Mouse (Mus musculus): Measurements from ENCODE around the gene Pm20d1. TPM values are rescaled to one million over a fixed set of nuclear protein-coding genes. Genes with fewer than 3 reads are reported as not detected.

Gene Pm20d1
- polyA plus RNA-seq (2014; fragmentation: Nextera tagmentation; extraction: Ambion mirVana), result 1.1 and 2.1 TPM in 2 replicates

DNA sequence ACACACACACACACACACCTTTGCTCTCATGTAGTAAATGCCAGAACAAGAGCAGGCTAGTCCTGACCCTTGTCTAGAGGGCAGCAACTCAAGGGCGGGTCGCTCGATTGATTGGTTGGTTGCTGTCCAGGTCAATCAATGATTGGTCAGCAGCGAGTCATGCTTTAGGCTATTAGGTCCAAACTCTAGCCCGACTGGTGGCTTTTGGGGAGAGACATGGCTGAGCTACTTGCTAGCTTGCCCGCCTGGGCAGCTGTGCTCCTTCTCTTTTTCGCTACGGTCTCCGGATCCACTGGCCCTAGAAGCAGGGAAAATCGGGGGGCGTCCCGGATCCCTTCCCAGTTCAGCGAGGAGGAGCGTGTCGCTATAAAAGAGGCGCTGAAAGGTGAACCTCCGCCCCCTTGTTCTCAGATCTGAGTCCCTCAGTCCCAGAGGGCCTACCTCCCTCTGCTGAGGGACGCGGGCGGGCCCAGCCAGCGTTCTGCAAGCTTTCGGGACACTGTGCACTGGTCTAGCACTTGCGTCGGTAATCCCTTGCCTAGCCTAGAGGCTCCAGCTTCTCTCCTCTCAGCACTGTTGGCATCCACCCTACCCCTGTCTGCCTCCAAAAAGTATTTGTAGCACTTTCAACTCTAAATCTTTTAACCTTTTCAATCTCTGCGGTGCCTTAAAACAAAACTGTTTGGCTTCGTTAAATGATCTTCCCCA is at the start of gene Pm20d1:
Pm20d1 (plus strand) TSS at position 180 of the 708 bp plus-strand sequence.
- peak within 1 kb of the TSS; percentile 50 for H3K4me2 ChIP-seq (replicated peaks; ENCODE audit: low read depth, low read length)
- H3K36me3 ChIP-seq (ENCODE audit: control insufficient read depth, insufficient read depth, low read length), result no peaks in the 10 kb centered on the region
- peak within 1 kb of the TSS; percentile 30 for H3K4me3 ChIP-seq (ENCODE audit: low read length)
- H3K9me3 ChIP-seq (ENCODE audit: control insufficient read depth, low read length), result no peaks in the 10 kb centered on the region
- H3K27ac ChIP-seq (ENCODE audit: low read depth, low read length), result no peak within 1 kb of the TSS
- H3K27me3 ChIP-seq (ENCODE audit: control insufficient read depth, insufficient read depth, low read length), result no peaks in the 10 kb centered on the region; the same call in 1 of the 2 replicates
- H3K9ac ChIP-seq (ENCODE audit: low read depth, low read length), result peak within 1 kb of the TSS; percentile 42
- no peaks in the 10 kb centered on the region for H3K4me1 ChIP-seq (ENCODE audit: control insufficient read depth, insufficient read depth, low read length)
- 6% methylated on average over 26 of the region's 26 CpGs for WGBS
- peak; percentile 84 for ATAC-seq (ENCODE audit: low FRiP score, low TSS enrichment)

DNA sequence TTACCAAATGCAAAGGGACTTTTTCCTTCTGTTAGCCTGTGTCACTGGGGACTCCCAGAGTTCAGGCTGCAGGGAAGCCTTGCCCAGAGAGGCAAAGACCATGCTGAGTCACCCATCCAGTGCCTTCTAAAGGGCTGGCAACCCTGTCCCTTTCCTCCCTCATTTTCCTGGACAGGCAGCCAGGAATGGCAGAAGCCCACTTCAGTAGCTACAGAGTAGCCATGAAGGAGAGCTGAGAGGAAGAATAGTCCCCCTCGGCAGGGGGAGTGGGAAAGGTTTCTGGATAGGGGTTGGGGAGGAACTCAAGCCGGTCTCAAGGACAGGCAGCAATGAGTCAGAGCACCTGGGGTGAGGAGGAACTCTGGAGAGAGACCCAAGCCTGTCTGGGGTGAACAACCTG is 49.4 kb upstream of the Pm20d1 start:
- no peak overlapping the region for H3K27ac ChIP-seq (ENCODE audit: low read depth, low read length)
- H3K9me3 ChIP-seq (ENCODE audit: control insufficient read depth, low read length), result no peaks in the 10 kb centered on the region
- H3K36me3 ChIP-seq (ENCODE audit: control insufficient read depth, insufficient read depth, low read length), result no peaks in the 10 kb centered on the region
- no peaks in the 10 kb centered on the region for H3K27me3 ChIP-seq (ENCODE audit: control insufficient read depth, insufficient read depth, low read length)
- H3K4me2 ChIP-seq (replicated peaks; ENCODE audit: low read depth, low read length), result no peak overlapping the region
- 54% methylated on average over 2 of the region's 2 CpGs for WGBS
- H3K9ac ChIP-seq (ENCODE audit: low read depth, low read length), result no peak overlapping the region
- ATAC-seq (ENCODE audit: low FRiP score, low TSS enrichment), result no peak
- no peaks in the 10 kb centered on the region for H3K4me1 ChIP-seq (ENCODE audit: control insufficient read depth, insufficient read depth, low read length)
- H3K4me3 ChIP-seq (ENCODE audit: low read length), result no peak overlapping the region

DNA sequence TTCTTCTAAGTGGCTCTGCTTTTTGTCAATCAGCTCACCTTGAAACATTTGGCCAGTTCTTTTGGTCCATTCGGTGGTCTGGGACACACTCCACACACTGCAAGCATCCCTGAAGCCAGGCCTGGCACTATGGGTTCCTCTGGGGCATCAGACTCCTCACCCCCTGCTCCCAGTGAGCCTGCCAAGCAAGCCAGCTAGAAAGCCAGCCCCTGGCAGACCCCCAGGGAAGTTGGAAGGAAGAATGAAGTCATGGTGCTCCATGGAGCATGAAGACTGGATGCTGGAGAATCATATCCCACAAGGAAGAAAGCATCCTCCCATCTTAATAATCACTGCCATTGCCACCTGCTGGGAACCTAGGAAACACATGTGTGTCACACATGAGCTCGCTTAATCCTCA is 48.5 kb upstream of the Pm20d1 start:
- Histone ChIP-seq H3K4me1 (ENCODE audit: control insufficient read depth, insufficient read depth, low read length) (no peaks in the 10 kb centered on the region), H3K27ac (ENCODE audit: low read depth, low read length) (no peak overlapping the region), H3K4me2 (replicated peaks; ENCODE audit: low read depth, low read length) (no peak overlapping the region), H3K36me3 (ENCODE audit: control insufficient read depth, insufficient read depth, low read length) (no peaks in the 10 kb centered on the region), H3K27me3 (ENCODE audit: control insufficient read depth, insufficient read depth, low read length) (no peaks in the 10 kb centered on the region), H3K9ac (ENCODE audit: low read depth, low read length) (no peak overlapping the region), H3K4me3 (ENCODE audit: low read length) (no peak overlapping the region), H3K9me3 (ENCODE audit: control insufficient read depth, low read length) (no peaks in the 10 kb centered on the region)
- ATAC-seq (ENCODE audit: low FRiP score, low TSS enrichment), result no peak
- 80% methylated on average over 2 of the region's 2 CpGs for WGBS

DNA sequence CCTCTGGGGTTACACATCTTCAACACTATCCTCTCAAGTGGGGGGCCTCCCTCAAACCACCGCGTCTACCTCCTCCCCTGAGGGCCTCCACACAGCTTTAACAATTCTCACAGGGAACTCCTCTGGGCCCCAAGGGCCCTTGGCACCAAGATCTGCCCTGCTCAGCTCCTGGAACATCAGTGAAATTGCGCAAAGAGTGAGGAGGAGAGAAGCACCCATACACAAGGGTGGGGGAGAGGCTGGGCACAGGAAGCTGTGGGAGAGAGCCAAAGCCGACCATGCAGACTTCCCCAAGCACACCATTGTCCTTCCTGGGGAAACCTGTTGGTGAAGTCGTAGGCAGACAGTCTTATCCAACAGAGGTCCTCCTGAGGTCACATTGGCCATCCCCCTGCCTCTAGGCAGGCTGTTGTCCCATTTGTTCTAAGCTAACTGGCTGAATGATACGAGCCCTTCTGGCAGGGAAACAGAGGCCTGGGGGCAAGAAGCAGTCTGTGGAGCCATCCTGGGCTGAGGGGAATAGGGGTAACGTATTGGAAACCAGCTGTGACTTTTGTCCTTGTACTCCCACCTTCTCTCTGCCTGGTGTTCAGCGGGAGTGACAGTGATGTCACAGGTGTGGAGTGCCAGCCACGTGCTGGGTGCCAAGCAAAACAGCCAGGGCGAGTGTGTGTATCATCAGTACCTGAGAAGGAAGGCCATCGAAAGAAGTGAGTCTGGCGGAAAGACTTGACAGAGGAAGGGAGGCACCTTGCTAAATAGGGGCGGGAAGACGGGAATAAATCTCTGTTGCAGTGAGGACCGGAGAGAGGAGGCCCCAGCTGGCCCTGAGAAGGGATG is 47.3 kb upstream of the Pm20d1 start:
- no peak for ATAC-seq (ENCODE audit: low FRiP score, low TSS enrichment)
- H3K9me3 ChIP-seq (ENCODE audit: control insufficient read depth, low read length), result no peaks in the 10 kb centered on the region
- H3K4me2 ChIP-seq (replicated peaks; ENCODE audit: low read depth, low read length), result no peak overlapping the region
- no peaks in the 10 kb centered on the region for H3K27me3 ChIP-seq (ENCODE audit: control insufficient read depth, insufficient read depth, low read length)
- H3K27ac ChIP-seq (ENCODE audit: low read depth, low read length), result no peak overlapping the region
- H3K9ac ChIP-seq (ENCODE audit: low read depth, low read length), result no peak overlapping the region
- H3K4me1 ChIP-seq (ENCODE audit: control insufficient read depth, insufficient read depth, low read length), result no peaks in the 10 kb centered on the region
- H3K36me3 ChIP-seq (ENCODE audit: control insufficient read depth, insufficient read depth, low read length), result no peaks in the 10 kb centered on the region
- H3K4me3 ChIP-seq (ENCODE audit: low read length), result no peak overlapping the region
- WGBS, result 72% methylated on average over 15 of the region's 15 CpGs

DNA sequence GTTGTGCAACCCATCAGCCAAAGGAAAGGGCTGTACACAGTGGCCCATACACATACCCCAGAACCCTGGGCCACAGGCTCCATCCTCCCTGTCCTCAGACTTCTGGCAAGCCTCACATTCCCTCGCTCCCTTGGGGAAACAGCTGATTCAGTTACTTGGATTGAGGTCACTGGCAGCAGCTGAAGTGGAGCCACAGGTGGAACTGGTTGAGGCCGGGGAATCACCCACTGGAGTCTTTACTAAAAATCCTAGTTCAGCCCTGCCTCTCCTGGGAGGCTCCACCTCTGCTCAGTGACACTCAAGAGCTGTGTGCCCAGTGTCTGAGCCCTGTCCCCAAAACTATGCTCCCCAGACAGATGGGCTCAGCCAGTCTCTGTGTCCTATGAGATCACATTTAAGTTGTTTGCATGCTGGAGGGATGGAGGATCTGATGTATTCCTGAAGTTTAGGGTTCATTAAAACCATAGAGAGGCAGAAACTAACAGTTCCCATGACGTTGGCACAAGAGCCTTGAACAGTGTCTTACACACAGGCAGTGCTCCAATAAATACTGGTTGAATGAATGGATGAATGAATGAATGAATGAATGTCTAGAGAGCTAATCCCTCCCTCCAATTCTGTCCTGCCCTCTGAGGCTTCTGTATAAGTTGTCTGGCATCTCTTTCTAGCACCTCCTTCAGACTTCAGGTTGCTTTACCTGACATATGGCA is 45.8 kb upstream of the Pm20d1 start:
- Histone ChIP-seq H3K9me3 (ENCODE audit: control insufficient read depth, low read length) (no peaks in the 10 kb centered on the region), H3K27ac (ENCODE audit: low read depth, low read length) (no peak overlapping the region), H3K36me3 (ENCODE audit: control insufficient read depth, insufficient read depth, low read length) (no peaks in the 10 kb centered on the region), H3K27me3 (ENCODE audit: control insufficient read depth, insufficient read depth, low read length) (no peaks in the 10 kb centered on the region), H3K4me3 (ENCODE audit: low read length) (no peak overlapping the region), H3K4me2 (replicated peaks; ENCODE audit: low read depth, low read length) (no peak overlapping the region), H3K4me1 (ENCODE audit: control insufficient read depth, insufficient read depth, low read length) (no peaks in the 10 kb centered on the region), H3K9ac (ENCODE audit: low read depth, low read length) (no peak overlapping the region)
- no peak for ATAC-seq (ENCODE audit: low FRiP score, low TSS enrichment)
- WGBS, result 83% methylated on average over 3 of the region's 3 CpGs

DNA sequence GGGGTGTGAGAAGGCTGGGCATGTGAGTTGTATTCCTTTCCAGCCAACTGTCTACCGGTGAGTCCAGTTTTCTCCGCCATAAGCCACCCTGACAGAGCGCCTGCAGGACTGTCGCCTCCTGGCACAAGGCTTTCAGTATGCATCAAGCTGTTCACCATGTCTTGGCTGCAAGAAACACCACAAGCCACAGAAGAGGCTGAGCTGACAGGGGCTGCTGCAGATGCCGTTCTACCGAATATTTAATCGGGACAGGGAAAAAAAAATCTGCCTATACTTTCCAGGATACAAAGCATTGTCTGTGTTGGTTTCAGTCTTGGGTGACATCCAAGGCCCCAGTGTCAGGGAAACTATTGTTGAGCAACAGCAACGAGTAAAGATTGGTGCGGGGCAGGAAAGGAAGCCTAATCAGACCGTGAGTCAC is 45.3 kb upstream of the Pm20d1 start:
- H3K9ac ChIP-seq (ENCODE audit: low read depth, low read length), result no peak overlapping the region
- H3K27ac ChIP-seq (ENCODE audit: low read depth, low read length), result no peak overlapping the region
- H3K27me3 ChIP-seq (ENCODE audit: control insufficient read depth, insufficient read depth, low read length), result no peaks in the 10 kb centered on the region
- WGBS, result 78% methylated on average over 10 of the region's 10 CpGs
- no peak for ATAC-seq (ENCODE audit: low FRiP score, low TSS enrichment)
- no peaks in the 10 kb centered on the region for H3K4me1 ChIP-seq (ENCODE audit: control insufficient read depth, insufficient read depth, low read length)
- H3K9me3 ChIP-seq (ENCODE audit: control insufficient read depth, low read length), result no peaks in the 10 kb centered on the region
- H3K4me3 ChIP-seq (ENCODE audit: low read length), result no peak overlapping the region
- H3K4me2 ChIP-seq (replicated peaks; ENCODE audit: low read depth, low read length), result no peak overlapping the region
- no peaks in the 10 kb centered on the region for H3K36me3 ChIP-seq (ENCODE audit: control insufficient read depth, insufficient read depth, low read length)

DNA sequence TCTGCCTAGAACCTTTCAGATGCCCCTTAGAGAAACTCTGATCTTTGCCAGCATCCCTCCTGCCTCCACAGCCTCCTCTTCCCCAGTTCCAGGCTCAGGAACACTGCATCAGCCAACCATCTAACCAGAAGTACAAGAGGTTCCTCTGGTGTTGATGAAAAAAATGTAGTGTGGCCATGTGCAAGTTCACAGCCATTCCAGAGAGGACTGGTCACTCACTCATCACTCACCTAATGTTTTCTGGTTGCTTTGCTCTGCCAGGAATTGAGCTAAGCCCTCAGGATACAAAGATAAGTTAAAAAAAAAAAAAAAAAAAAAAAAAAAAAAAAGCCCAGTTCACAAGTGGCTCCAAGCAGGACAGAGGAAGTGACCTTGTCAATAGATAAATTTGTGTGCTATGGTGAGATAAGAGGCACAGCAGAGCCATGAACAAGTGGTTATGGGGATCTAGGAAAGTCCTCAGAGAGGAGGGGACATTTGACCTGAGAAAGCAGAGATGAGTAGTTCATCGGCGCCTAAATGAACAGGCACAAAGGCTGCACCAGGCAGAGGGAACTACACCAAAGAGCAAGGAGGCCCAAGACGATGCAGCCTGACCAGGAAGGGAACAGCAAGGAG is 42.9 kb upstream of the Pm20d1 start:
- no peak for ATAC-seq (ENCODE audit: low FRiP score, low TSS enrichment)
- 57% methylated on average over 3 of the region's 3 CpGs for WGBS
- Histone ChIP-seq H3K4me2 (replicated peaks; ENCODE audit: low read depth, low read length) (no peak overlapping the region), H3K27ac (ENCODE audit: low read depth, low read length) (no peak overlapping the region), H3K4me3 (ENCODE audit: low read length) (no peak overlapping the region), H3K9me3 (ENCODE audit: control insufficient read depth, low read length) (no peaks in the 10 kb centered on the region), H3K36me3 (ENCODE audit: control insufficient read depth, insufficient read depth, low read length) (no peaks in the 10 kb centered on the region), H3K4me1 (ENCODE audit: control insufficient read depth, insufficient read depth, low read length) (no peaks in the 10 kb centered on the region), H3K27me3 (ENCODE audit: control insufficient read depth, insufficient read depth, low read length) (no peaks in the 10 kb centered on the region), H3K9ac (ENCODE audit: low read depth, low read length) (no peak overlapping the region)

DNA sequence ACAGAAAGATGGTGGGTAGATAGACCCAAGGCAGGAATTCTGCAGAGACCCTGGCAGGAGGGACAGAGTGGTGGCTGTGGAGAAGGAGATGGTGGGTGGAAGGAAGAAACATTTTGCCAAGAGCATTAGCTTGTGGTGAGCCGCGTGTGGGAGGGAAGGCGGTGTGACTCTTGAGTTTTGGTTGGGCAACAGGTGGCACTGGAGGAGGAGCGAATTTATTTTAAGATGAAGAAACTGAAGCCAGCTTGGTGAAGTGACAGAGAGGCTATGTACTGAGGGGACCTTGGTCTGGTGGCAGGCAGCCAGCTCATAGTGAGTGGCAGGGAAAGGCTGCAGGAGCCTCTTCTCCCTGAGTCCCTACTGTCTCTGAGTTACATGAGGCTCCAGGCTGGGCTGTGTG is 42.3 kb upstream of the Pm20d1 start:
- Histone ChIP-seq H3K36me3 (ENCODE audit: control insufficient read depth, insufficient read depth, low read length) (no peaks in the 10 kb centered on the region), H3K27me3 (ENCODE audit: control insufficient read depth, insufficient read depth, low read length) (no peaks in the 10 kb centered on the region), H3K4me2 (replicated peaks; ENCODE audit: low read depth, low read length) (no peak overlapping the region), H3K4me3 (ENCODE audit: low read length) (no peak overlapping the region), H3K27ac (ENCODE audit: low read depth, low read length) (no peak overlapping the region), H3K4me1 (ENCODE audit: control insufficient read depth, insufficient read depth, low read length) (no peaks in the 10 kb centered on the region), H3K9me3 (ENCODE audit: control insufficient read depth, low read length) (no peaks in the 10 kb centered on the region), H3K9ac (ENCODE audit: low read depth, low read length) (no peak overlapping the region)
- 90% methylated on average over 4 of the region's 4 CpGs for WGBS
- no peak for ATAC-seq (ENCODE audit: low FRiP score, low TSS enrichment)

All from kidney, embryonic 14.5 days (tissue).